Mouse (Mus musculus) right cerebral cortex, adult 2 months (tissue): ENCODE measurements around the gene Cox7b2.
A peak's percentile ranks its signal among the peaks of the same experiment; 100 is the strongest.
"Not testable (repeated sequence)": the region's sequence is repeated elsewhere in the genome, so short reads cannot be mapped to it uniquely, and the experiment has no call there.

ENCODE experiments used
- DNase-seq, 2 experiments: peaks; one replicate each; pipeline ENCODE4 v3.0.0; 2021 to 2022; ENCODE audit warnings: low spot score in 2 of 2

Cox7b2 gene

GRCm38 (mm10) chr5:71548079-71548478, at the start of gene Cox7b2:
Gene Cox7b2 (minus strand): TSS chr5:71548205.
- DNase-seq: no peak

DNA sequence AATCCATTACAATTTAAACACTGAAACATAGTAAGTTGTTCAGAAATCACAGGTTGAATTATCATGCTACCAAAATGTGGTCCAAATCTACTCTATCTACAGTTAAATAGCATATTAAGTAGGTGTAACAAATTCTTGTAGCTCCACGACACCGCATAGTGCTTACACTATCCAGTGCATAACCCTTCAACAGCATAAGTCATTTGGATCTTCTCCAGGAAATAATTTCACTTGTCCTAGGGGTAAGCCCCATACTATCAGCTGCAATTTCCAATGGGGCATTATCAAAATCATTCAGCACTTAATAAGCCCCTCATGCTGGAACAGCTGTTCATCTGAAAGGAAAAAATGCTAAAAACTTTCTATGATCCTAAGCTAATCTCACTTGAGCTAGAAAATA, 47.3 kb upstream of the Cox7b2 start:
- DNase-seq: no peak

GRCm38 (mm10) chr5:71593745-71594255, 45.8 kb upstream of the Cox7b2 start:
- DNase-seq: no peak

DNA sequence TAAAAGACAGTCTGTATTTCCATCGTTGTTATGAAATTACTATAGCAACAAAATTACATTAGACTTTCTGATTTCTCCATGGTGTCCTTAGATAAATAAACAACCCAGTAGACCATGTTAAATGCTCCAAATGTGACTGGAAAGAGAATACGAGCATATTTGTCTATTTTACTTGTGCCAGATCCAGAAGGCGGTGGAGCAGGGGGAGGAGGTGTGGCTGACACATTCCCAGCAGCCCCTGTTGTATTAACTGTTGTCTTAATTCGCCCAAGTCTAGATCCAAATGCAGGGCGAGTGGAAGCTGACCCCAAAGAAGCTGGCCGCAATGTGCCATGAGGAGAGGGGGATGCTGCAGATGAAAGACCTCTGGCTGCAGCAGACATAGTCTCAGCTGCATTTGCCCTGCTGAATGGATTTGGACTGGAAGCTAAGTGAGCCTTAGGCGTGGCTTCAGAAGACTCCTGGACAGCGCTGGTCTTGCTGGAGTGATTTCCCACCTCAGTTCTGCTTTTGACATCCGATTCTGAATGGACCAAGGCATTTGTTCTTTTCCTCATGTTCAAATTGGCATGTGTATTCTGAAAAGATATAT, 23.7 kb upstream of the Cox7b2 start:
- DNase-seq: no peak

GRCm38 (mm10) chr5:71545554-71545953, 2.5 kb downstream of the Cox7b2 start:
- peak; percentile 14 to 24 for DNase-seq

DNA sequence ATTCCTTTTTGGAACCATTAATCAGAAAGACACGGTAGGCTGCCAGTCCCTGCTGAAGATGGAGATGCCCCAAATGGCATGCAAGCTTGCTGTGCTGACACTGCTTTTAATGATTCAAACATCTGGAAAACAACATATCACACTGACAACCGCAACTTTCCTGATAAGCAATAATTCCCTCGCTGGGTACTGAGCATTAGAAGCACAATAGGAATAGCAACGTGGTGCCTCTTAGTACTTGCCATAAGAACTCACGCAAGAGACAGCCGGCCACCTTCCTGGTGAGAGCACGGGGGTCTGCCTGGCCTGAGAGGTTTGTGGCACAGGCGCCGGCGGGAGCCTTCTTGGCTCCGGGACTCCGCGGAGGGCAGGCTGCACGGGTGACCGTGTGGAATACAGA, 22.5 kb downstream of the Cox7b2 start:
- DNase-seq: not testable (repeated sequence)

GRCm38 (mm10) chr5:71502058-71502678, 45.8 kb downstream of the Cox7b2 start:
- DNase-seq: peak; percentile 86 to 90

DNA sequence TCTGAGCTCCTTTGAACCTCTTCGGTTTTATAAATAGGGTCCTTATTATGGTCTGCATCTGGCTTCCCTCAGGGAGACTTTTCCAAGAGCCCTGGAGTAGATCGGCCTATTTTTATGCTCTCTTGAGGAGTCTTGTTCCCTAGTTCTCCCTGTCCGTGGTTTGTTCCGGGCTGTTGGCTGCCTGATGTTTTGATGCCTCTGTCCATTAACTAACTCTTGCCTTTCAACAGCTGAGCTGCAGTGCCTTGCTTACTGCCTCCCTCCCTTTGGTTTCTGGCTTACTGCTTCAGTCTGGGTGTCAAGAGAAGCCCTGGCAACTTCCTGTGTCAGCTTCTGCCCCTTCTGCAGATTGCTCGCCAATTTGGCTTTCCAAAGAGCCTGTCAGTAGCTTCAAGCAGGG, 52.4 kb downstream of the Cox7b2 start:
- peak in 1 of 2 experiments; percentile 16 for DNase-seq

DNA sequence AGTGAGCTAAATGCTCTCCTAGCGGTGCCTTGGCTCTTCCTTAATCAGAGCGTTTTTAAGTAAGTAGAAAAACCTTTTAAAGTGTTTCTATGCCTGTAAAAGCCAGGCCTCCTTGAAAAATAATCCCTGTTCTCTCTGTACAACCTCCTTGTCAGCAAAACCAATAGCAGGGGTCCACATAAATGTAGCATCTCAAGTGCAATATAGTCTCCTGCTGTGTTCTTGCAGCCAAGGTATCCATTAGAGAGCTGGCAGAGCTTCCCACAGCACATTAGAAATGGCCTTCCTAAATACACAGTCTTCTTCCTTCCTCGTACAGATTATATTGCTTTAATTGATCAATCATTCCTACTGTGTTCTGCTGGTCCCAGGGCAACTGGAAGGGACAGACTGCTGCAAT, 91.0 kb downstream of the Cox7b2 start:
- DNase-seq: no peak

DNA sequence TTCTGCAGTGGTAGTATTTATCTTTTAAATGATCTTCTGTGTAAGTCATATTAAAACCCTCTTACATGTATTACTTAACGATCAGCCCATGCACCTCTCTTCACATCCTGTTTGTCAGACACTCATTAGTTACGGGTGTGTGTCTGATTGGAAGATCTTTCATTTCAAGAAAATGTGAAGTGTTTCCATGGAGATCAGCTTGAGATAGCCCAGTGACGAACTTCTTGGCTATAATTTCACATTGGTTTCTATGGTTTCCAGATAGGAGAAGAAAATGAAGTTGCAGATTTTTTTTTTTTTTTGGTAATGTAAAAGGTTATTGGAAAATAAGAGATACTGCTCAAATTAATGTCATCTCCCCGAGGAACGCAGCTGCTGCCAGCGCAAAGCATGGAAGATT, 107.8 kb downstream of the Cox7b2 start:
- DNase-seq: peak; percentile 18 to 24
